Mouse (Mus musculus) liver, embryonic 14.5 days (tissue): ENCODE results near the gene Wdr81. TPM values are rescaled to one million over a fixed set of nuclear protein-coding genes. Genes with fewer than 3 reads are reported as not detected.

Experiments used
- ATAC-seq: fragments of 200-750 bp; cut with Nextera tagmentation; 2 replicates; pipeline ENCODE4 v1.8.0; 2017; ENCODE audit warnings: moderate number of reproducible peaks, mild to moderate bottlenecking, moderate library complexity; ENCODE audit not compliant: insufficient read depth
- DNase-seq, 3 experiments: peaks; one replicate each; pipeline ENCODE4 v3.0.0-alpha.2; 2012 to 2013; ENCODE audit warnings: low read depth in 3 of 3, low spot score in 3 of 3
- H3K27ac ChIP-seq: fragments of 300-500 bp; sonication (generic); 2 replicates; pipeline ENCODE4 v1.5.1; 2014; ENCODE audit warnings: moderate library complexity, mild to moderate bottlenecking, control low read depth, inconsistent platforms
- H3K27me3 ChIP-seq: fragments of 300-500 bp; sonication (generic); 2 replicates; pipeline ENCODE4 v1.6.1; 2014; ENCODE audit warnings: mild to moderate bottlenecking, low read length, moderate library complexity; ENCODE audit not compliant: control insufficient read depth, insufficient read depth
- H3K36me3 ChIP-seq: fragments of 300-500 bp; sonication (generic); replicated peaks from 2 replicates; pipeline ENCODE4 v1.6.1; 2014; ENCODE audit warnings: low read depth; ENCODE audit not compliant: control insufficient read depth, insufficient read depth
- H3K4me1 ChIP-seq, 2 experiments: fragments of 200-500 bp in 1 of 2; fragments of 300-500 bp in 1 of 2; sonication (generic) in 1 of 2; replicated peaks; 2 replicates each; pipeline ENCODE4 v1.6.1; 2012 to 2014; ENCODE audit warnings: antibody characterized with exemption in 1 of 2, inconsistent platforms in 1 of 2, low read length in 1 of 2; ENCODE audit not compliant: control insufficient read depth in 2 of 2, insufficient read depth in 2 of 2
- H3K4me2 ChIP-seq: fragments of 300-500 bp; sonication (generic); 2 replicates; pipeline ENCODE4 v1.6.1; 2014; ENCODE audit warnings: low read depth, mild to moderate bottlenecking, control low read depth, moderate library complexity
- H3K4me3 ChIP-seq, 2 experiments: fragments of 200-500 bp in 1 of 2; fragments of 300-500 bp in 1 of 2; sonication (generic) in 1 of 2; 2 replicates each; pipeline ENCODE4 v1.5.1; 2012 to 2014; ENCODE audit warnings: low read depth in 2 of 2, low read length in 2 of 2, mild to moderate bottlenecking in 2 of 2, control low read depth in 1 of 2, inconsistent platforms in 1 of 2, moderate library complexity in 1 of 2; ENCODE audit not compliant: insufficient read depth in 1 of 2
- H3K9ac ChIP-seq: fragments of 300-500 bp; sonication (generic); replicated peaks from 2 replicates; pipeline ENCODE4 v1.6.1; 2014; ENCODE audit warnings: mild to moderate bottlenecking, control low read depth, moderate library complexity
- H3K9me3 ChIP-seq: fragments of 300-500 bp; sonication (generic); 2 replicates; pipeline ENCODE4 v1.6.1; 2016; ENCODE audit warnings: low read length, mixed read lengths; ENCODE audit not compliant: control insufficient read depth
- CTCF ChIP-seq: IDR thresholded peaks from 2 replicates; pipeline ENCODE4 v1.5.1; 2016; ENCODE audit warnings: antibody characterized with exemption, low read depth, control low read depth
- EP300 ChIP-seq: IDR thresholded peaks from 2 replicates; pipeline ENCODE4 v1.6.1; 2016; ENCODE audit warnings: antibody characterized with exemption, low read depth
- WGBS: fragments of 180-500 bp; shearing (Covaris S2); extraction: QIAGEN DNeasy Blood & Tissue Kit; methylation state at CpG from one replicate; pipeline ENCODE4 v1.1.7; 2014; ENCODE audit not compliant: insufficient replicate concordance; 5-methylcytosine and 5-hydroxymethylcytosine counted together
- polyA plus RNA-seq, 2 experiments: library from polyadenylated mRNA; depleted of rRNA in 1 of 2; stranded (reverse) in 1 of 2; unstranded in 1 of 2; fragments of >200 nt; fragmentation: Nextera tagmentation in 1 of 2; extraction: Ambion mirVana in 1 of 2; gene quantifications; 2 replicates each; pipeline versions ENCODE4 v1.2.1 to v1.2.3; 2012 to 2014

Gene Wdr81
- polyA plus RNA-seq, 2 experiments = 14.6 to 15.3 TPM

DNA sequence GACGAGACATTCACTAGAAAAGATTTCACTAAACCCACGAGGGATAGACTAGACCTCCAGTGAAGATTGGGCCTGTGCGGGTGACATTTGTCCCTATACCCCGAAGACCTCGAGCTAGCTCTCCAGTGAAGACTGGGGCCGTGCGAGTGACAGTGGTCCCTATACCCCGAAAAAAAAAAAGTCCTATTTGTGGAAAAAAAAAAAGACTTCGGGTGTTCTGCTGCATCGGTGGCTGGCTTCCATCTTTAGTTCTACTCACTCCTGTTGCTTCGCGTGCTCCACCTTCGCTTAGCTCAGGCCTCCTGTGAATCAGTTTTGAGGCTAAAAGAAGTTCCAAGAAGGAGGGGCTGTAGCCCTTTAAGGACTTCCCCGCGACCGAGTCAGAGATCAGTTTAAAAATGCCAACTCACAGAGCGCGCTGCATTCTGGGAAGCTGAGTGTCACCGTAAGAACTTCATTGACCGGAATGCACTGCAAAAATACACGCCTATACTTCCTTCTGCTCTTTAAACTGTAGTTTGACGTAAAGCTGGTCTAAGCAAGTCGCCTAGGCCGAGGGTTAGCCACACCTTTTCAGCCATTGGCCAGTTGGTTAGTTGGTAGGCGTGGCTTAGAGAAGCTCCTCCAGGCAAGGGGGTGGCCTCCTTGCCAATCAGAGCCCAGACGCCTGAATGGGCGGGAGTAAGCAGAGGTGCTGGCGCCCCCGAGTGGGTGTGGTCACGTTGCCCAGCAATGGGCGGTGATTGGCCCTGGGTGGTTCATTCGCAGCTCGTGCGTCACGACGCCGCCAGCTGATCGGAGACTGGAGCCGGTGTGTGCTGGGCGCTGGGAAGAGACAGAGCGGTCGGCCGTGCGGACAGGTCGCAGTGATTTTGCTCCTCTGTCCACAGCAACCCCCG lies 6.6 kb upstream of the Wdr81 start, which contains the start of gene Tlcd2:
Tlcd2 (plus strand) TSS at position 872 of the 899 bp plus-strand sequence.
- Histone ChIP-seq H3K4me1 (peaks cover 39 to 51% of the 10 kb centered on the region in 2 experiments), H3K27me3 (no peaks in the 10 kb centered on the region), H3K9ac (peak within 1 kb of the TSS; percentile 85), H3K4me2 (peak within 1 kb of the TSS; percentile 100), H3K36me3 (peaks cover 23% of the 10 kb centered on the region), H3K4me3 (peak within 1 kb of the TSS; percentile 86 to 92), H3K27ac (peak within 1 kb of the TSS; percentile 99), H3K9me3 (no peaks in the 10 kb centered on the region)
- DNase-seq = peak; percentile 100
- TF ChIP-seq EP300 = no peak; the same call in none of the 2 replicates
- TF ChIP-seq CTCF = no peak; the same call in 1 of the 2 replicates
- under 1% methylated on average over 46 of the region's 46 CpGs for WGBS
- peak; percentile 84 for ATAC-seq

GRCm38 (mm10) chr11:75460103-75460843 lies 5.8 kb upstream of the Wdr81 start:
- Histone ChIP-seq H3K9ac (peak overlapping the region; percentile 85), H3K4me3 (peak overlapping the region; percentile 66 to 67), H3K36me3 (peaks cover 15% of the 10 kb centered on the region), H3K27ac (peak overlapping the region; percentile 99), H3K9me3 (no peaks in the 10 kb centered on the region), H3K4me2 (peak overlapping the region; percentile 100), H3K27me3 (no peaks in the 10 kb centered on the region), H3K4me1 (peaks cover 39 to 52% of the 10 kb centered on the region in 2 experiments)
- peak; percentile 94 to 97 (median 95) for DNase-seq
- whole genome bisulfite sequencing = 1% methylated on average over 19 of the region's 19 CpGs
- no peak for TF ChIP-seq CTCF
- TF ChIP-seq EP300 = peak; percentile 52; the same call in 1 of the 2 replicates
- peak; percentile 52 for ATAC-seq

DNA sequence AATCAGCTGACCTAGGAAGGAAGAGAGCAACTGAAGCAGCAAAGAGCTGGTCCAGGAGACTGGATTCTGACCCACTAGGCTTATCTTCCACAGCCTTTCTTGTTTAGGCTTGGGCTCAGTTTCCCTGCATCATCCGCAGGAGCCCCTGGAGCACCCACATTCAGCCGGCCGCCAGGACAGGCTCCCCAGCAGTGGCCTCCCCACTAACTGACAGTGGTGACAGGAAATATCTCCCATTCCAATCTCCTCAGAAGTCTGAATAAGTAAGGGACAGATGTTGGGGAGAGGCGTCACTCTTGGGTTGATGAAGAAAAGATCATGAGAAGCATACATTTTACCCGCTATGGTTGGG lies 5.2 kb upstream of the Wdr81 start:
- Histone ChIP-seq H3K4me3 (peak overlapping the region; percentile 35 to 66), H3K27ac (peak overlapping the region; percentile 99), H3K4me2 (peak overlapping the region; percentile 100), H3K4me1 (peaks cover 42 to 57% of the 10 kb centered on the region in 2 experiments), H3K27me3 (no peaks in the 10 kb centered on the region), H3K9me3 (no peaks in the 10 kb centered on the region), H3K9ac (peak overlapping the region; percentile 2), H3K36me3 (peaks cover 10% of the 10 kb centered on the region)
- ATAC-seq (no peak), DNase-seq (no peak)
- WGBS = 10% methylated on average over 5 of the region's 5 CpGs
- TF ChIP-seq EP300 = no peak
- TF ChIP-seq CTCF = no peak

- Histone ChIP-seq H3K4me2 (peak overlapping the region; percentile 100), H3K27ac (peak overlapping the region; percentile 99), H3K4me3 (peak overlapping the region; percentile 35 to 66; a peak in 2 of 4 replicates), H3K9me3 (no peaks in the 10 kb centered on the region), H3K4me1 (peaks cover 42 to 58% of the 10 kb centered on the region in 2 experiments), H3K9ac (peak overlapping the region; percentile 32), H3K27me3 (no peaks in the 10 kb centered on the region), H3K36me3 (peaks cover 5% of the 10 kb centered on the region)
- DNase-seq (no peak), ATAC-seq (no peak)
- WGBS = 52% methylated on average over 5 of the region's 5 CpGs
- no peak for TF ChIP-seq CTCF
- TF ChIP-seq EP300 = no peak
Observed at GRCm38 (mm10) chr11:75459141-75459711, 4.7 kb upstream of the Wdr81 start.
